15 mouse cellular contexts compared by ENCODE assay signal in the genomic region with DNA sequence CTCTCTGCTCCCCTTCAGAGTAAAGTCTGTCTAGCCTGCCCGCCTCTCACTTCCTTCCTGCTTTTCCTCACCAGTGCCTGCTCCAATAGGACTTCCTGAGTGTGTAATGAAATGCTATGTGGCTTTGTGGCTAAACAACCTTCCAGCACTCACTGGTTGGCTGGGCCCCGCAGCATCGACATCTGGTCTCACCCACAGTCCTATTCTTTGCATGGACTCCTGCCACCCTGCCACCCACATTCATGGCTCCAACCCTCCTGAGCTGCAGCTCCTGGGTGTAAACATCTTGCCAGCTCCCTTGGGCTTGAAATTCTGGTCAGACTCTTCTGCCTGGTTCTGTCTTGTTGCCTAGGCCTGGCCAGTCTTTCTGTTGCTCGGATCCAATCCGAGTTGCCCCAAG. TPM values are rescaled to one million over a fixed set of nuclear protein-coding genes. Genes with fewer than 3 reads are reported as not detected.
DNase-seq lines count a peak whose midpoint lies in the region; ATAC-seq and TF ChIP-seq lines count a peak whose summit lies in the region.
"Had no signal": no experiment of that assay in that cellular context is flagged by ENCODE, and none has a peak within 500 bp of the region (broad histone marks: within the 10 kb centered on the region; RNA-seq: fewer than 3 reads in every experiment).

No protein-coding gene starts in this region.

- peak; percentile 3 for DNase-seq in lung, postnatal 36 days
- no peak for DNase-seq in lung, adult 18-20 months
- peak; percentile 67 for DNase-seq in gonadal fat pad, adult 2 months (ENCODE audit: low read depth)
- DNase-seq in left cerebral cortex, adult 9 months (ENCODE audit: low spot score in 2 of 2), result peak; percentile 80 to 94
- DNase-seq in stomach, postnatal 0 days (ENCODE audit: low spot score), result peak; percentile 9
- no peak for DNase-seq in liver, postnatal 0 days
- no peak for DNase-seq in adrenal gland, postnatal 14 days
- DNase-seq in yolk sac, embryonic 10.5 days (ENCODE audit: low spot score), result no peak
- DNase-seq: cerebellum, postnatal 36 days had no signal

- H3K9ac ChIP-seq in stomach, postnatal 0 days (ENCODE audit: low read length), result no peak overlapping the region
- H3K9ac ChIP-seq in liver, postnatal 0 days (replicated peaks), result no peak overlapping the region
- H3K9ac ChIP-seq: forebrain, embryonic 13.5 days; heart, embryonic 13.5 days; lung, embryonic 15.5 days had no signal

- H3K27ac ChIP-seq in stomach, postnatal 0 days (replicated peaks), result no peak overlapping the region
- no peak overlapping the region for H3K27ac ChIP-seq in liver, postnatal 0 days (ENCODE audit: low read depth)
- H3K27ac ChIP-seq: forebrain, embryonic 13.5 days; heart, embryonic 13.5 days; hindbrain, postnatal 0 days; lung, embryonic 15.5 days had no signal

- TF ChIP-seq EP300 in stomach, postnatal 0 days (optimal IDR thresholded peaks at IDR 0.05), result no peak
- TF ChIP-seq EP300 in liver, postnatal 0 days (IDR thresholded peaks at IDR 0.05; ENCODE audit: low read depth), result no peak

- no peak overlapping the region for H3K4me3 ChIP-seq in stomach, postnatal 0 days (ENCODE audit: low read depth, low read length)
- H3K4me3 ChIP-seq in liver, postnatal 0 days (ENCODE audit: low read depth, low read length), result no peak overlapping the region
- H3K4me3 ChIP-seq: forebrain, embryonic 13.5 days; heart, embryonic 13.5 days; lung, embryonic 15.5 days had no signal

- H3K27me3 ChIP-seq in stomach, postnatal 0 days (ENCODE audit: control insufficient read depth, insufficient read depth, low read length), result no peaks in the 10 kb centered on the region
- H3K27me3 ChIP-seq in liver, postnatal 0 days (ENCODE audit: insufficient read depth, low read length), result no peaks in the 10 kb centered on the region
- H3K27me3 ChIP-seq: CH12.LX; forebrain, embryonic 13.5 days; heart, embryonic 13.5 days; lung, embryonic 15.5 days had no signal

- WGBS in stomach, postnatal 0 days, result 75% methylated on average over 5 of the region's 5 CpGs
- 51% methylated on average over 5 of the region's 5 CpGs for WGBS in liver, postnatal 0 days (ENCODE audit: insufficient replicate concordance)

- ATAC-seq in stomach, postnatal 0 days (ENCODE audit: low FRiP score, low TSS enrichment), result no peak
- no peak for ATAC-seq in liver, postnatal 0 days
- ATAC-seq: forebrain, embryonic 13.5 days; hindbrain, postnatal 0 days; midbrain, embryonic 16.5 days had no signal

- H3K9me3 ChIP-seq in stomach, postnatal 0 days (ENCODE audit: control insufficient read depth, low read length), result no peaks in the 10 kb centered on the region
- H3K9me3 ChIP-seq in liver, postnatal 0 days (ENCODE audit: low read length), result no peaks in the 10 kb centered on the region
- H3K9me3 ChIP-seq: forebrain, embryonic 13.5 days; heart, embryonic 13.5 days; lung, embryonic 15.5 days had no signal

- no peaks in the 10 kb centered on the region for H3K4me1 ChIP-seq in stomach, postnatal 0 days (replicated peaks; ENCODE audit: control insufficient read depth, insufficient read depth)
- no peaks in the 10 kb centered on the region for H3K4me1 ChIP-seq in liver, postnatal 0 days (ENCODE audit: insufficient read depth)
- H3K4me1 ChIP-seq: forebrain, embryonic 13.5 days; heart, embryonic 13.5 days; lung, embryonic 15.5 days had no signal

- H3K36me3 ChIP-seq in stomach, postnatal 0 days (ENCODE audit: control insufficient read depth, insufficient read depth, low read length), result no peaks in the 10 kb centered on the region
- H3K36me3 ChIP-seq in liver, postnatal 0 days (replicated peaks; ENCODE audit: insufficient read depth, low read length), result no peaks in the 10 kb centered on the region
- H3K36me3 ChIP-seq: heart, embryonic 13.5 days; lung, embryonic 15.5 days had no signal

- no peak overlapping the region for H3K4me2 ChIP-seq in stomach, postnatal 0 days (replicated peaks; ENCODE audit: low read depth)
- no peak overlapping the region for H3K4me2 ChIP-seq in liver, postnatal 0 days (ENCODE audit: low read depth, low read length)
- H3K4me2 ChIP-seq: forebrain, embryonic 13.5 days; heart, embryonic 13.5 days; lung, embryonic 15.5 days had no signal

- no peak for TF ChIP-seq CTCF in stomach, postnatal 0 days (IDR thresholded peaks at IDR 0.05; ENCODE audit: low read depth)
- TF ChIP-seq CTCF in liver, postnatal 0 days (IDR thresholded peaks at IDR 0.05; ENCODE audit: low read depth), result no peak

RNA-seq across cellular contexts. Expression of a gene that starts 15.6 kb away (rescaled TPM):
- polyA plus RNA-seq in gonadal fat pad, adult 2 months (2012; rRNA removed), result 30.2 TPM in 2 replicates
- 33.4 and 33.9 TPM in 2 replicates for polyA plus RNA-seq in stomach, postnatal 0 days (2015; fragmentation: Nextera tagmentation; extraction: Ambion mirVana)
- polyA plus RNA-seq in liver, postnatal 0 days (2015; fragmentation: Nextera tagmentation; extraction: Ambion mirVana), result 6.8 and 7.3 TPM in 2 replicates
- 64.7 and 74.9 TPM in 2 replicates for total RNA-seq in adrenal gland, postnatal 14 days (2021)

Comparison
In these comparisons a context has a peak if more than half of its experiments do, and no peak if none do; other contexts are left out.
1. DNase-seq: peak in lung, postnatal 36 days (single experiment), gonadal fat pad, adult 2 months (single experiment), left cerebral cortex, adult 9 months (2 of 2) and stomach, postnatal 0 days (single experiment); none in lung, adult 18-20 months (0 of 2), liver, postnatal 0 days (single experiment), adrenal gland, postnatal 14 days (single experiment) and yolk sac, embryonic 10.5 days (single experiment).